Mouse (Mus musculus): Measurements from ENCODE around the gene Scamp1.

Gene Scamp1

DNA sequence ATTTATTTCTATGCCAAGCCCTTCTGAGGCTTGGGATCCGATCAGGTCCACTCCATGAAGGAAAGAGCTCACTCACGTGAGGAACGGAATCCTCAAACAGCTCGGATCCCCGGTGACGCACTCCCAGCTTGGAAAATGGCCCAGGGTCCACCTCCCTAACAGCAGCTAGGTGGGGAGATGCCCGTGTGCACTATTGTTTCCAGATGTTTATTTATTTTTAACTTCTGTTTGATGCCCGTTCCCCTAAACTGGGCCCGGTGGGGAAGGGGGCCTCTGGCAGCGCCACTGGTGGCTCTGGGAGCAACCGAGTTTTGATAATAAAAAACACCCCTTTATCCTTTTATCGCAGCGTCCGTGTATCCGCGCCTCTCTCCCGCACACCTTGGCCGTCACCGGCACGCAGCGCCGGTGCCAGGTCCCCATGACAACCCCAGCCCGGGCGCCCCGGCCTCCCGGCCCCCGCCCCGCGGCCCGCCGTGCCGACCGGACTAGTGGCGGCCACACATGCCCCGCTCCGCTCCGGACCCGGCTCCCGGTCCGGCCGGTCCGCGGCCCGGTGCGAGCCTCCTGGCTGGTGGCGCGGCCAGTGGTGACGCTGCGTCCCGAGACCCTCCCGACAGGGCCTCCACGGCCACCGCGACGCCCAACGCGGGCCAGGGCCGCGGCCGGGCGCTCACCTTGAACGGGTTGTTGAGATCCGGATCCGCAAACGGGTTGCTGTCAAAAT lies 951 bp downstream of the Scamp1 start:
- no peak for DNase-seq (ENCODE audit: extremely low read depth, low read depth, low spot score)

GRCm38 (mm10) chr13:94279420-94279819 lies 6.2 kb downstream of the Scamp1 start:
- DNase-seq (ENCODE audit: extremely low read depth, low read depth, low spot score): no peak

DNA sequence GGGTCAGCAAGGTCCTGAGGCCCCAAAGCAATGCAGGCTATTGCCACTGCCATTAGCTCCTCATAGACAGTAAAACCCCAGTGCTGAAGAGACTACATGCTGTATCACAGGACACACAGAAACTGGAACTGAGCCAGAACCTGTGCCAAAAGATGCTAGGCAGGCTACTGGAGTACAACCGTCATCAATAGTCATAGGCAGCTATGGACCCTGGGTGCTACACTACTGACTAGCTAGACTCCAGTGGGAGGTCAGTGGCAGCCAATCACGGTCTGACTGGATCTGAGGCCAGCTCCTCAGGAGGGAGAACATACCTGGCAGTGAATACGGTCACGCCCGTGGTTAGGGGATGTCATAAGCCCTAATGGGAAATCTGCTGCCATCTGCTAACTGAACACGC lies 14.4 kb downstream of the Scamp1 start:
- DNase-seq (ENCODE audit: extremely low read depth, low read depth, low spot score): no peak

GRCm38 (mm10) chr13:94268201-94268600 lies 17.5 kb downstream of the Scamp1 start:
- no peak for DNase-seq (ENCODE audit: extremely low read depth, low read depth, low spot score)

DNA sequence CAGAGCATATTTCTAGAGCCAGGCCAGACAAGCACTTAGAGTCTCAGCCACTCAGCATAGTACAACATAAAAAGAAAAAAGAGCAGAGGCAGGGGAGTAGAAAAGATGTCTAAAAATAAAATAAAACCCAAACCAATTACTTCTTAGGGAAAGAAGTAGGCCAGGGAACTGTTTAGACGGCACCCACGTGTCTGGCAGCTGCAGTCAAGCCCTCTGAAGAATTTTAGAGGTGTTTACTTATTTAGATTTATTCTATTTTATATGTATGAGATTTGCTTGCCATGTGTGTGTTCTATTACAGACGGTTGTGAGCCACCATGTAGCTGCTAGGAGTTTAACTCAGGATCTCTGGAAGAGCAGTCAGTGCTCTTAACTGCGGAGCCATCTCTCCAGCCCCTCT lies 18.5 kb downstream of the Scamp1 start:
- DNase-seq (ENCODE audit: extremely low read depth, low read depth, low spot score): no peak

- DNase-seq (ENCODE audit: extremely low read depth, low read depth, low spot score): no peak
Measured at GRCm38 (mm10) chr13:94266530-94266929, 19.1 kb downstream of the Scamp1 start.

- no peak for DNase-seq (ENCODE audit: extremely low read depth, low read depth, low spot score)
Measured at GRCm38 (mm10) chr13:94265291-94265690, 20.4 kb downstream of the Scamp1 start.

GRCm38 (mm10) chr13:94263943-94264342 lies 21.7 kb downstream of the Scamp1 start:
- no peak for DNase-seq (ENCODE audit: extremely low read depth, low read depth, low spot score)

DNA sequence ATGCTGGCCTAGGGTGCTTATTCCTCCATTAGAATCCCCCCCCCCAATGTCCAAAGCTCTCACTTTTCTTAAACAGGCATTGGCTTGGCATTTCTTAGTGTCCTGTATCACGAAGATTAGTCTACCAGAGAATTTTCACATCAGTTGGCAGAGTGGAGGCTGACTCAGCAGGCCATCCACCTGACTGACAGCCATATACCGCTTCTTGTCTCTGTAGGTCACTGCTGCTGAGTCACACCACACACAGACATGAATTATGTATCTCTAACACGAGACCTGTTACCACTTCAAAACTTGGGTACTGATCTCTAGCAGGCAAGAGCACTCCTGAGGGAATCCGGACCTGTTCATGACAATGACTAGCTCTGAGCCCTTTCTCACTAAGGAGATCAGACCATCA lies 23.1 kb downstream of the Scamp1 start:
- no peak for DNase-seq (ENCODE audit: extremely low read depth, low read depth, low spot score)

DNA sequence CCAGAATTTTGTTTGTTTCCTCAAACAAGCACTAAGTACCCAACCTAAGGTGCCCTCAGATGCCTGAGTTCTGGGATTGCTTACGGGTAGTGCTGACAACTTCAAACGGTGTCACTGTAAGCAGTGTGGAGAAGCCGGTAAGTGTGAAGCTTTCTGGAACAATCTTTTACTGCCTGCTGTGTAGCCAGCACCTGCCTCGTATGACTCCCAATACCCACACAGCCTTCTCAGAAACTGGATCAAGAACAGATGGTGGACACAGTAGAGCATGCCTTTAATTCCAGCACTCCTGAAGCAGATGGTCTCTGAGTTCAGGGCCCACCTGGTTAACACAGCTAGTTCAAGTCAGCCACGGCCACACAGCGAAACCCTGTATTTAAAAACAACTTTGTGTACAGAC lies 24.0 kb downstream of the Scamp1 start:
- DNase-seq (ENCODE audit: extremely low read depth, low read depth, low spot score): no peak

GRCm38 (mm10) chr13:94260961-94261360 lies 24.7 kb downstream of the Scamp1 start:
- no peak for DNase-seq (ENCODE audit: extremely low read depth, low read depth, low spot score)

DNA sequence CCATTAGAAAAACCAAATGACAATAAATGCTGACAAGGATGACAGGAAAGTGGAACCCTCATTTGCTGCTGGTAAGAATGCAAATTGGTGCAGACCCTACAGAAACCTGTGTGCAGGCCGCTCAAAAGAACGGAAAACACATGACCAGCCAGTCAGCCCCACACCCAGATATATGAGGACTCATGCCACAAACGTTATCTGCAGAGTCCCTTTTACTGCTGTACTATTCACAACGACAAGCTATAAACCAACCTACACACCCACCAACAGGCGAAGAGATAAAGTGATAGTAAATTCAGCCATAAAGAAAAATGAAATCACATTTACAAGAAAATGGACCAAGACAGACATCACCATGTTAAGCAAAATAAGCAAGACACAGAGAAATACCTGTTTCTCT lies 26.4 kb downstream of the Scamp1 start:
- DNase-seq (ENCODE audit: extremely low read depth, low read depth, low spot score): no peak

GRCm38 (mm10) chr13:94258530-94258929 lies 27.1 kb downstream of the Scamp1 start:
- DNase-seq (ENCODE audit: extremely low read depth, low read depth, low spot score): no peak

- no peak for DNase-seq (ENCODE audit: extremely low read depth, low read depth, low spot score)
Measured at GRCm38 (mm10) chr13:94257711-94258110, 27.9 kb downstream of the Scamp1 start.

DNA sequence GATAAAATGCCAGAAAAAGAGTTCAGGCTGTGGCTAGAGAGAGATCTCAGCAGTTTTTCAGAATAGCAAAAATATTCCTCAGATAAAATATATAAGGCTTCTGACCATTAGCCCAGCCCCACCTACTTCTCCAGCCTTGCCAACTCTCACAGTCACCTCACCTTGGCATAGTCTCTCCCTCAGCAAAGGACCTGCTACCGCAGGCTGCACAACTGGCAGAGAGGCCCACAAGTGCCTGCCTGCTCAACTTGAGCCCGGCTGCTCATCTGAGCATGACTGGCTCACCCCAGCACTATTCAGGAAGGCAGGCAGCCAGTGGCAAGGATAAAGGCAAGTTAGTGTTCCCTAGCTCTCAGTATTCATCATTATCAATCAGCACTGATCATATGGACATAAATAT lies 30.5 kb downstream of the Scamp1 start:
- DNase-seq (ENCODE audit: extremely low read depth, low read depth, low spot score): no peak

DNA sequence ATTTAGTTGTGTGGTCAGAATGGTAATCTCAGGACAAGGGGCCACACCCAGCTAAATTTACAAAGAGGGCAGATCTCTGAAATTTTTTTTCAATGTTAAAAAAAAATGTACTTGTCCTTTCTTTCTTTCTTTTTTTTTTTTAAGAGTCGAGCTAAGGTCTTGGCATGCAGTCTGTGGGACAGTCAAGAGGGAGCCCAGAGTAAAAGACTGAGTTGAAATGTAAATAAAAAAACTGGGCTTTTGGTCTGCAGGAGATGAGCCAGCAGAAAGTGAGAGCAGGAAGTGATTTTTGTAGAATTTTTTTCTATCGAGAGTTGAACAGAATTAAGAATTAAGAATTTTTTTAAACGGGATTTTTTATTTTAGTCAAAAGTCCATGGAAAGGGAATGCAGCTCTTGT lies 31.4 kb downstream of the Scamp1 start:
- no peak for DNase-seq (ENCODE audit: extremely low read depth, low read depth, low spot score)

- DNase-seq (ENCODE audit: extremely low read depth, low read depth, low spot score): no peak
Measured at GRCm38 (mm10) chr13:94253052-94253451, 32.6 kb downstream of the Scamp1 start.

GRCm38 (mm10) chr13:94250761-94251160 lies 34.9 kb downstream of the Scamp1 start:
- no peak for DNase-seq (ENCODE audit: extremely low read depth, low read depth, low spot score)

DNA sequence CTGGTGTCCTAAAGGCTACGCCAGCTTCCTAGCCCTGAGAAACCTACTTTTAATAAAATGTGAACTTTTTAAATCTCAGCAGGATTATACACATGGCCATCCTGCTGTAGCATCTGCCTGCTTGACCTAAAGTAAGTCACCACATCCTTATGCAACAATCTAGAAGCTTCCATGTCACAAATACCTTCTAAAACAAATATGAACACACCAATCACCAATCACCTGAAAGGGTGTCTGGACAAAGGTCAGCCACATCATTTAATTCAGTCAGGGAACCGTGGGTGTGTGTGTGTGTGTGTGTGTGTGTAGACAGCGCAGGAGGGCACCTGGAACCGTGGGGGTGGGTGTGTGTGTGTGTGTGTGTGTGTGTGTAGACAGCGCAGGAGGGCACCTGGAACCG lies 35.5 kb downstream of the Scamp1 start:
- no peak for DNase-seq (ENCODE audit: extremely low read depth, low read depth, low spot score)

DNA sequence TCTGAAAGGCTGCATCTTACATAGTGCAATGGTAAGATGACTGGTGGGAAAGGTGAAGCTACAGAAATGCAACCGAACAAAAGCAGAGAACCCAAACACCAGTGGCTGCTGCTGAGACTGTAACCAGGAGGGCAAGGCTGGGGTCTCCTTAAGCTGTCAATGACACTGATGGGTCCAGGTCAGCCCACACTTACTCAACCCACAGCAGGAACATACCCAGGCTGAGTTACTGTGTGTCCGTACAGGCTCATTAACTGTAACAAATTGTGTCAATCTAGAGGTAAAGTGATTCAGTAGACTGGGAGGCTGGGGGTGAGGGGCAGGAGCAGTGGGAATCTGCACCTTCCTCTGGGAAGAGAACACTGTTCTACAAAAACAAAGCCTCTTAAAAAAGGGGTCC lies 42.8 kb downstream of the Scamp1 start:
- no peak for DNase-seq (ENCODE audit: extremely low read depth, low read depth, low spot score)

DNA sequence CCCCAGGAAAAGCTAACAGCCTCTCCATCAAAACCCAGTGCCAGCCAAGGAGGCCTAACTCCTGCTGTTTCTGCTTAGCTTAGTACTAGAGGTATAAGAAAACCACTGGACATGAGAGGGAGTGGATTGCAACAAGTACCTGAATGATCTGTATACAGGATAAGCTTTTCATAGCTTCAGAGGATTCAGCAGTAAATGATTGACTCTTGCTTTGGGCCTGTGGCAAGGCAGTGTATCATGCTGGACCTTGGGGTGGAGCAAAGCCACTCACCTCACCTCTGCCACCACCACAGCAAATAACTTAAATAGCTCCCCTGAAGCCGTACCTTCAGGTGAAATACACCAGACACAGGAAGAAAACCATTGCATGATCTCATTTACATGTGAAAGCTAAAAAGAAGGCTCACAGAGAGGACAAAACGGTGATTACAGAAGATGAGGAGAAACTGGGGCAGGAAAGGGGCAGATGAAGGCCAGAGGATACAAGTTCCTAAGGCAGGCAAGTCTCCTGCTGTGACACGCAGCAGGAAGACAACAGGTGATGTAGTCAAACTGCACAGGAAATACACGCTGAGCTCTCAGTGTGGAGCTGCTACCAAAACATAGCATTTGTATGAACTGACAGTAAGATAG lies 43.6 kb downstream of the Scamp1 start:
- no peak for DNase-seq (ENCODE audit: extremely low read depth, low read depth, low spot score)

DNA sequence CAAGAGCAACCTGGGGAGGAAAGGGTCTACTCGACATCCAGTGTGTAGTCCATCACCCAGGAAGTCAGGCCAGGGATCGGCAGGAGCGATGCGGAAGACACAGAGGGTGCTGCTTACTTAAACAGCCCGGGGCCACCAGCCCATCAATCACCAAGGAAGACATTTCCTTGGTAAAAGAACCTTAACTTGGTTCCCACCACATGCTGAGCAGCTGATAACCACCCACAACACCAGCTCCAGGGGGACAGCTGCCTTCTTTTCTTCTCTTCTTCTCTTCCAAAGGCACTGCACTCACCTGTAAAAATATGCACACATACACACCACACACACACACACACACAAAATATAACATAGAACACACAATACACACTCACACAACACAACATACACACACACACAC lies 44.8 kb downstream of the Scamp1 start:
- no peak for DNase-seq (ENCODE audit: extremely low read depth, low read depth, low spot score)

- no peak for DNase-seq (ENCODE audit: extremely low read depth, low read depth, low spot score)
Measured at GRCm38 (mm10) chr13:94240111-94240510, 45.5 kb downstream of the Scamp1 start.

Measured in fat pad, adult 2 months (tissue).